Mouse (Mus musculus): ENCODE results near the gene Olfr47. TPM values are rescaled to one million over a fixed set of nuclear protein-coding genes. Genes with fewer than 3 reads are reported as not detected.
"Not testable (repeated sequence)": the region's sequence is repeated elsewhere in the genome, so short reads cannot be mapped to it uniquely, and the experiment has no call there.

Olfr47 gene
- total RNA-seq (2021): not detected
- long read RNA-seq, experiment 1: 0 reads
- long read RNA-seq, experiment 2: 0 reads

DNA sequence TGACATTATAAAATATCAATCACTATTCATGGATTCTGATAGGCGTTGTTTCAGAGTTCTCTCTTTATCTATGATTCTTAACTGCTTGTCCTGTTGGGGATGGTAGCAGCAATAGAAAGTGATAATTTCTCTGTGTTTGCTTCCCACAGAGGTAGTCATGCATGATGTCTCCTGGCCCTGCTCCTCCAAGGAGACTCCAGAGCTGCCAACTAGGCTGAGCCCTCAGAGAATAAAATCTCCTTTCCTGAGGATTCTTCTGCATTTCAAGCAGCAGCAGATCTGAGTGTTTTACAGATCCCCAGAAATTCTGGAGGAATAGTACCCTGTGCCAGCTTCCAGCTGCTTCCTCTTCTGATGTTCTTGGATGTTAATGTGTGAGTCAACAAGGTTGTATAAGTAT is at the start of gene Olfr47:
Gene Olfr47 (plus strand): TSS at position 275 of the 400 bp plus-strand sequence.
- not testable (repeated sequence) for DNase-seq

DNA sequence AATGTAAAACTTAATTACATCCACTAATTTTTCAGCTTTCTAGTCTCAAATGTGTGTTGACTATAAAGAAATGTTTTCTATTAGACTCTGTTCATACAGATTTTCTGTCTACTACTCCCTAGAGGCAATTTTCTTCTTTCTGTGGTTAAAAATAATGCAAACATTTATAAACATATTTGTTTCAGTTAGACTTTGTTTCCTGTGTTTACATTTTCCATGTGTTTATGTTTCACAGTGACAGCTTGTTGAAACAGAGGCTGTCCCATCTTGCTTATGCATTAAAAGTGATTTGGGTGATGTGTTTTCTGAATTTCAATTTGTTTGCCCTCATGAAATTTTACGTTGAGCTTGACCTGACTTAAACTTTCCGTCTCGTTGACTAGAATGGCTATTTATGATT is 40.3 kb upstream of the Olfr47 start:
- DNase-seq: no peak

DNA sequence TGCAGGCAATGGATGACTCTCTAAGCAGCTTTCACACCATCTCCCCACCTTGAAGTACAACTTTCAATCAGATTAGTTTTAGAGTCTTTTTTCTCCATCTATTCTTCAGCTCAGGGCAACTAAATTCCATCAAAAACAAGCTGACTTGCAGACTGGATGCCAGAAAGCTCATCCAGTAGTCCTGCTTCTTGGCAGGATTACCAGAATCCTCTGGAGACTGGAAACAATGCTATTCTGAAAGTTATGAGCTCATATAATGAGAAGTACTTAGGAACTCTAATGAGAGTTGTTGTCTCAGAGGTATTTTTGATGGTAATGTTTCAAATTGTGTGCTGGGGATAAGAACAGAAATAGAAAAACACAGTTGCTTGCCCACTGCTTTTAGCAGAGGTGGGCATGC is 34.5 kb upstream of the Olfr47 start, which contains the start of gene Olfr435:
Gene Olfr435 (plus strand): TSS at position 366 of the 400 bp plus-strand sequence.
- DNase-seq: no peak

DNA sequence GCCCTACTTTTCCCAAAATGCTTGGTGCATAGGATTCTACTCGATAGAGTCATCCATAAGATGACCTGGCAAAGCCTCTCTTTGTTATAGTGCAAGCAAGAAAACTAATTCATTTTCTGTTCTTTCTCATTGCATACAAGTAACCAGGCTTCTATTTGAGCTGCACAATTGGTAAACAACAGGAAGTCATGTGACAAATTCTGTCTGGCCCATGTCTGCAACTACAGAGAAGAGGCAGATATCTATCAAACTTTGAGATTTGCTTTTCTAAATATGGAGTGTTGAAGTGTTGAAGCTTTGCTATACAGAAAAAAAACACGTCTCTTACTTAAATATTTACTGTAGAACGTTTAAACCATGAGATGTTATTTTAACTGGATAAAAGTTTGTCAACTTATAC is 33.2 kb upstream of the Olfr47 start:
- DNase-seq: no peak

DNA sequence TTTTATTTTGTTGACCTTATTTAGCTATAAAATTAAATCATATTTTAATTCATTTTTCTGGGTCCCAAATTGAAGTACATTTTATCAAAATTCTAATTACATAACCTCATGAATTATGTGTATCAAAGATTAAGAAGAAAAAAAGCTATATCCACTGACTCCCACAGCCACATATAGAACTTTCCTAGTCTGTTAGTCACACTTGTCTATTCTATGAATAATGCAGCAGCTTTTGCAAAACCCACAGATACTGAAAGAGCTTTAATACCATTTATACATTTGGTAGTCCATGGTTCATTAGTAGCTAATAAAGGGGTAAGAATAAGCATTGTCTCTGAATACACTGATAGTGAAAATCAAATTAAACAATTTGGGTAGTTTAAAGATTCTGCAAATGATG is 28.5 kb upstream of the Olfr47 start:
- no peak for DNase-seq

DNA sequence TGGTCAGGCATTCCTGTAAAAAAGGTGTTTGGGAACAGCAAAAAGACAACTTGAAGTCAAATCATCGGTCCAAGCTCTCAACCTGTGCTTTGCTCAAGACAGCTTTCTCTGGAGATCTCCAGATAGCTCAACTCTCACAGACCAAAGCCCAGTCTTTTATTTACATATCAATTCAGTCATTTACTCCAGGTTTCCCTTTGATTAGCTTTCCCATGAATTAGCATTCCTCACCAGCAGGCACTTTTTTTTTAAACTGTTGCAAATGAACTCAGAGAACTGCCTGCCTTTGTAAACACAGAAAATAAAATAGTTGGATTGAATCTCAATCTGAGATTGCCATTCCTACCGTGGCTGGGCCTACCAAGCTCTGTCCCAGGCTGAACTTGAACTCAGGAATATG is 26.0 kb upstream of the Olfr47 start:
- DNase-seq: no peak

DNA sequence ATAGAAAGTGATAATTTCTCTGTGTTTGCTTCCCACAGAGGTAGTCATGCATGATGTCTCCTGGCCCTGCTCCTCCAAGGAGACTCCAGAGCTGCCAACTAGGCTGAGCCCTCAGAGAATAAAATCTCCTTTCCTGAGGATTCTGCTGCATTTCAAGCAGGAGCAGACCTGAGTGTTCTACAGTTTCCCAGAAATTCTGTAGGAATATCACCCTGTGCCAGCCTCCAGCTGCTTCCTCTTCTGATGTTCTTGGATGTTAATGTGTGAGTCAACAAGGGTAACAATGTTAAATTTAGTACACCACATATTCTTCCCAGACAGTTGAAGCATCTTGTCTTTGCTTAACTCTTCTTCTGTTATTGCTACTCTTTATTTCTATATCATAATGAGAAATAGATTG is 18.5 kb upstream of the Olfr47 start, which contains the start of gene Olfr434:
Gene Olfr434 (plus strand): TSS at position 149 of the 400 bp plus-strand sequence.
- DNase-seq: not testable (repeated sequence)

DNA sequence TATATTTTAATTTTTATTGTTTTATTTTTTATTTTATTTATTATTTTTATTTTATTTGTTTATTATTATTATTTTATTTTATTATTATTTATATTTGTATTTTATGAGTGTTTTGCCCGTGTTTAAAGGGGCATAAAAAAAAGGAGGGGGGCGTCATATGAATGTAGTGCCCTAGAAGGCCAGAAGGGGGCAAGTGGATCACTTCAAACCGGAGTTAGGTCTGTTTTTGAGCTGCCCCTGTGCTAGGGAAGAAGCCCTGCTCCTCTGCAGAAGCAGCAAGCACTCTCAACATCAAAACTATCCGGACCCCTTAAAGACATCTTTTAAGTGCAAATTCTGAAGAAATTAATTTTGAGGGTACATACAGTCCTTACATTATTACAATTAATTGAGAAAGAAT is 10.7 kb downstream of the Olfr47 start:
- DNase-seq: no peak

DNA sequence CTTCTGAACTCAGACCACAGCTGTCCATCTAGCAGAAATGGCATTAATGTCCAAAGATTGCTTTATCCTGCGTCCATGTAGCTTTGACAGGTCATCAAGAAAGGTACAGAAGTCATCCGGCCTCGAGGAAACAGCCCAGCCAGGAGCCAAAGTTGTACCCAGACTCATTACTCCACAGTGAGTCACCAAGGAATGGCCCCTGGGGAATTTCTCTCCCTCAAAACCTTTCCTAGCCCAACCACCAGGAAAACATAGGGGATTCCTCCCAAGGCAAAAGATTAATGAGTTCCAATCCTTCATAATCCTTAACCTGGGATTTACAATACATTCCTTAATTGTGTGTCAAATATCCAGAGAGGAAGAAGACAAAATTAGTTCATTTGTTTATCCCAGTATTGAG is 16.1 kb downstream of the Olfr47 start:
- no peak for DNase-seq

DNA sequence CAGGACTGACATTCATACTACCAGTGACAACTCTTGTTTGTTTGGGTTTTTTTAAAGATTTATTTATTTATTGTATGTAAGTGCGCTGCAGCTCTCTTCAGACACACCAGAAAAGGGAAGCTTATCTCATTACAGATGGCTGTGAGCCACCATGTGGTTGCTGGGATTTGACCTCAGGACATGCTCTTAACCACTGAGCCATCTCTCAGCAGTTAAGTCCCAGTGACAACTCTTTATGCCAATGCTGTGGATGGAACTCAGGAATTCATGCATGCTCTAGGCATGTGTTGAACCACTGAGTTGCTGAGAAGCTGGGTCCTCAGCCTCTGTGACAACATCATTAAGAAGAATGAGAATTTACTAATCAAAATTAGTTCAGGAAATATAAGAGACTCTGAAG is 21.7 kb downstream of the Olfr47 start:
- DNase-seq: no peak

DNA sequence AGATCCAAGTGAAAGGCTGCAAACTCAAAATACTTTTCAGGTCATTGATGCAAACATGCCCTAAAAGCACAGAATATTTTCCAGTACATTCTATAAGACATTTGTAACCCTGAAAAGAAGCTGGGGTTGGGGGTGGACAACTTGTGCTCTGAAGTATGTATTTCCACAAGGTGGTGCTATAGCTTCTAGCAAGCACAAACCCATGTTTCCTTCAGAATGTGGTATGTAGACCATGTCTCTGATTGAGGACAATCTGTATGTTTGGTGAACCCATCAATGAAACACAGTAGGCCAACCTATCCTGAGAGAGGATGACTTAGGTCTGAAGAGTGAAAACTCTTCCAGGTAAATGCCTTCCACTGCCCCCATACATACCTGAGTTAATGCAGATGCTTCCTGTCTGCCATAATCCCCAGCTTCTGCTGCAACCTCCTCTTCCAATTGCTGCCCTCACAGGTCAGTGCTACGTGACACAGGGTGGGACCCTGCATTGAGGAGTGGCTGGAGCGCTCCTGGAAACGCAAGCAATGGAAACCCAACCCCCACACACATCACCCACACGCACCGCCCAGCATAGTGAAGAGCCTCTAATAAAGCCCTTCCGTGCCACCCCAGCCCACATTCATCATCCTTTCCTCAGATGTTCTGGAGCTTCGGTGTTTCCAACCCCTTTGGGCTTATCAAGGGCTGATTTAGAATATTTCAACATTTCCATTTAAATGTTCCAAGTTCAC is 23.0 kb downstream of the Olfr47 start:
- DNase-seq: peak in 1 of 2 experiments; percentile 14

DNA sequence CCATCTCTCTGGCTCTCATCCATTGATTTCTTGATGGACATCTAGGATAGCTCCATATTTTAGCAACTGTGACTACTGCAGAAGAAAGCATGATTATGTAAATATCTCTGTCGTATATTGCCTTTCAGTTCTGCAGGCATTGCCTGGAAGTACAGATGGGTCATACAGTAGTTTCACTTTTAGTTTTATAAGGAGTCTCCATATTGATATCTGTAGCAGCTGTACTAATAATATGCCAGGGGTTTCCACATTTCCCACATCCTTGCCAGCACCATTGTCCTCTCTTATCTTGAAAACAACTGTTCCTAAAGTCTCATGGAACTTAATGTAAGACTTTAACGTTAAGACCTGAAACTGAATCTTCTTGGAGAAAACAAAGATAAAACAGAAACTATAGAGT is 29.4 kb downstream of the Olfr47 start:
- no peak for DNase-seq

DNA sequence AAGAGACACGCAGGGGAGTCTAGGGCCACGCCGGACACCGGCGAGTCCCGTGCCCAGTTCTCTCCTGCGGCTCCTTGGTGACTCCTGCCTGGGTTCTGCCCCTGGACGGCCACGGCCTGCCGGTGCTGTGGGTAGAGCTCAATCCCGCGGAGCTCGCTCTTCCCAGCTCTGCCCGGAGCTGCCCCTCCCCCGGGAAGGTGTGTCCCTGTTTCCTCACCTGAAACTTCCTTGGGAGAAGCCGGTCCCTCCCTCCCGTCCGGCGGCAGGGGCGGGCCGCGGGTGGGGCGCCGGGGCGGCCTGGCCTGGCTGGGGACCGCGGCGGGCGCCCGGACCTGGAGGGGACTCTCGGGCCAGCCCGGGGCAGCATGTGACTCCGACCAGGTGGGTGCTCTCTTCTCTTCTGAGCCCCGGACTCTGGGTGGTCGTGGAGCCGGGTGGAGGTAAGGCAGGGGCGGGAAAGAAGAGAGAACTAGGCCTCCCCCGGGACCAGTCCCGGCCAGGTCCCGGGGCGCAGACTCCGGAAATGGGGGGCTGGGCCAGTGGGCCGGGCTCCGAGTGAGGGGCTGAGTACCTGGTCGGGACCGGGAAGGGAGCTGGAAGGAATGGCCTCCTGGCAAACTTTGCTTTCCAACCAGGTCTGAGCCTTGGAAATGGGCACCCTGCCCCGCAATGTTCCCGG is 34.2 kb downstream of the Olfr47 start, which contains the start of gene Arhgef5:
Gene Arhgef5 (plus strand): TSS at position 220 of the 679 bp plus-strand sequence.
- peak; percentile 70 to 80 for DNase-seq

DNA sequence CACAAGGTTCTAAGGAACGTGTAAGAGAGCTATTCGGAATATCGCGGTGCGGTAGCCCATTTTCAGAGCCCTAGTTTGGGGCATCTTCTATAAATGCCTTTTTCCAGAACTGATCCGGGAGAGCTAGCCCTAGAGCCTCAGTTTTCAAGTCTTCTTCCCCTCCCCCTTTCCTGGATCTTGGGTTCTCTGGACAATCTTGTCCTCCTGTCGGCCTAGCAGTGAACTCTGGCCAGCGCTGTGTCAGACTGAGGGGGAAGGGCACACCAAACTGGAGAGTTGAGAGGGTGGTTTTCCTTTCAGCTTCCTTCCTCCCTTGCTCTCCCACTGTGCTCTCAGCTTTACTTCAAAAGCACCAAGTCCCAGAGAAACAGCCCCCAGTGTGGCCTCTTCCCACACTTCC is 35.0 kb downstream of the Olfr47 start:
- peak; percentile 42 to 49 for DNase-seq

DNA sequence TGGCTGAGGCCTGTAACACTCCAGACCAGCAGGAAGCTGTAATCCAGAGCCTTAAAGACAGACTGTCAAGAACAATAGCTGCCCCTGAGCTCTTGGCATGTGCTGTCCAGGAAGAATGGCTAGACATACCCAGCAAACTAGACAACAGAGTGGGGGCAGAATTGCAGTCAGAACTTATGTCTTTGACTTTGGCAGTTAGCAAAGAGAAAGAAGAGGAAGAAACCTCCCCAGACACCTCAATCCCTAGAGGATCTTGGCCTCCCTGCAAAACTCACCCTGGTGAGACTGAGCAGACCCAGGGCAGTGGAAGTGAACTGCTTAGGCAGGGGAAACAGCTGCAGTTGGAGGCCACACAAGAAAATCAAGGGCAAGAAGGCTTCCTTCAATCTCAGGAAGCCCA is 41.3 kb downstream of the Olfr47 start:
- peak in 1 of 2 experiments; percentile 13 for DNase-seq

DNA sequence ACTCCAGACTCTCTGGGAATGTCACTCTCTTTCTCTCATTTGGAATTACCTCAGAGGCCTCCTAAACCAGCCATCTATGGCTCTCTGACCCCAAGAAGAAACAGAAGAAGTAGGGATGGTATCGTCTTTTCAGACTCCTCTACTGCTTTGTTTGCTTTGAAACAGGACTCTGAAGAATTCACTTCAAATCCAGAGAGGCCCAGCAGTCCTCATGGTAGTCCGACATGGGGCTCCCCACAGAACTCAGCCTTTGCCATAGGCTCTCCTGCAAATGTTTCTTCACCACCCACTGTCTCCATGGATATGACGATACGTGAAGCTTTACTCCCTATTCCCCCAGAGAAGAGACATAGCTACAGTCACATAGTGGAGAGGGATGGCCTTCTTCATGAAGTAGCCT is 42.8 kb downstream of the Olfr47 start:
- no peak for DNase-seq

DNA sequence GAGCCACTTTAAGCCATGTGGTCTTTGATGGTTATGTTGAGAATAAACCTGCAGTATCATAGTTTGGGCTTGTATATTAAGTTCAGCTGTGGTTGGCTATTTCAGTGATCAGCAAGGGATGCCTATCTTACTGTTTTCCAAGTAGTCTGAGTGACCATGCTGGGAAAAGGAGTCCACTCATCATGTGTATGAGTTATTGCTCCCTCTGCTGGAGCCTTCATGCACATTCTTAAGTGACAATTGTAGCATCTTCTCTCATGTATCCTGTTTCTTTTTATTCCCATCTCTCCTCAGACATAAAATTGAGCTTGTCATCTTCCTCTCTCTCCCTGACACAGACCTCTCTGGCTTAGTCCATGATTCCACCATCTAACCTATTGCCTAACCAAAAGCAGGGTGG is 46.9 kb downstream of the Olfr47 start:
- DNase-seq: peak in 1 of 2 experiments; percentile 22

DNA sequence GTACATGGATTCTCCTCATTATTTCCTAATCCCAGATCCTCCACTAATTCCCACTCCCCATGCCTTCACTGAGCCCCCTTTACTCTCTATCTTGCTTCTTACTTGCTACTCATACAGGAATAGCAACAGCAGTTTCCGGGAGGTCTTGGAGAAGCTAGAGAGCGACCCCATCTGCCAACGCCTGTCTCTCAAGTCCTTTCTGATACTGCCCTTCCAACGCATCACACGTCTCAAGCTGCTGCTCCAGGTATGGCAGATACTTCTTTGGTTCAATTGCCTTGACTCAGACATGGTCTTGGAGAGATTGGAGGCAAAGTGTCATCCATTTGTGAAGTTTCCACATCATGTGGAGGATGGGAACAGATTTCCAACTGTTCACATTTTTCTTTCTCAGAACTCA is 49.2 kb downstream of the Olfr47 start:
- no peak for DNase-seq

Other genes with a start within 250 kb of the Olfr47 start
- gene Olfr441, start 125.2 kb upstream of the Olfr47 start, total RNA-seq (2021): not detected
- gene Olfr237-ps1, start 85.0 kb upstream of the Olfr47 start, total RNA-seq (2021): not detected
- gene Olfr437, start 68.2 kb upstream of the Olfr47 start, total RNA-seq (2021): not detected
- not detected for gene Olfr13, start 59.4 kb upstream of the Olfr47 start, total RNA-seq (2021)
- gene Olfr435, start 34.4 kb upstream of the Olfr47 start, total RNA-seq (2021): not detected
- gene Olfr434, start 18.5 kb upstream of the Olfr47 start, total RNA-seq (2021): not detected
- gene Arhgef5, start 34.1 kb downstream of the Olfr47 start, total RNA-seq (2021): 10 to 100 TPM; 15.5 to 17.8 TPM
- not detected for gene Nobox, start 78.0 kb downstream of the Olfr47 start, total RNA-seq (2021)

Measured in adrenal gland, postnatal 36 days (tissue).